Mouse (Mus musculus) heart, postnatal 0 days (tissue): ENCODE data around the gene Txndc9.
"Not testable (repeated sequence)": the region's sequence is repeated elsewhere in the genome, so short reads cannot be mapped to it uniquely, and the experiment has no call there.

Source experiments
- CTCF ChIP-seq: IDR thresholded peaks from 2 replicates; pipeline ENCODE4 v1.5.1; 2016; ENCODE audit warnings: antibody characterized with exemption, control low read depth, low read depth
- EP300 ChIP-seq: IDR thresholded peaks from 2 replicates; pipeline ENCODE4 v1.6.1; 2016; ENCODE audit warnings: antibody characterized with exemption, low read depth

DNA sequence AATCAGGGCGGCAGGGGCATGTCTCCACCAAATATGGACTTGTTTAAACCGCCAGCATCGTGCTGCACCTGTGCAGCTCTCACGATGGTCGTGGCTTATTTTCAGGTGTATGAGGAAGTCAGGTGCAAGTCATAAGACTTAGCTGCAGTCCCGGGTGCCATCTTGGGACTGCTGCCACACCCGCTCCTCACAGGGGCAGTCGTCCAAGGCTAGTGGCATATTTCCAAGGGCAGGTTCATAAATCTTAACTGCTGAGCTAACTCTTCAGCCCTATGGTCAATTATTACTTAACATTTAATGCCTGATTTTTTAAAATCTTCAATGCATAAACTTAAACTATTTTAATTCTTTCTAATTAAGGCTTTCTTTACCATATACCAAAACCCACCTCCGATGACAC, 21.0 kb downstream of the Txndc9 start:
- TF ChIP-seq CTCF, EP300: not testable (repeated sequence)
